Mouse (Mus musculus): ENCODE measurements at regions not wholly inside any gene's neighbourhood (a gene's known extent, or its start where the extent isn't known, plus 50 kb on each side); places are given as distances from the start of the nearest gene placed in this dataset.

GRCm38 (mm10) chr13:82318395-82318794 is 535.5 kb downstream of the Cetn3 start:
- Histone ChIP-seq H3K27ac (ENCODE audit: low read length) (no peak overlapping the region), H3K27me3 (ENCODE audit: control insufficient read depth, insufficient read depth, low read depth, low read length) (no peaks in the 10 kb centered on the region), H3K9me3 (replicated peaks; ENCODE audit: control insufficient read depth, low read length, poor library complexity, severe bottlenecking) (no peaks in the 10 kb centered on the region), H3K4me1 (ENCODE audit: control insufficient read depth, insufficient read depth, low read length) (no peaks in the 10 kb centered on the region), H3K9ac (ENCODE audit: low read depth, low read length) (no peak overlapping the region), H3K4me3 (ENCODE audit: low read depth, low read length) (no peak overlapping the region), H3K36me3 (ENCODE audit: control insufficient read depth, insufficient read depth, low read length) (no peaks in the 10 kb centered on the region), H3K4me2 (ENCODE audit: low read length) (no peak overlapping the region)
- ATAC-seq: no peak
- WGBS: 82% methylated on average over 3 of the region's 3 CpGs

GRCm38 (mm10) chr13:82354355-82354754 is 571.5 kb downstream of the Cetn3 start:
- WGBS: 85% methylated on average over 2 of the region's 2 CpGs
- H3K27me3 ChIP-seq (ENCODE audit: control insufficient read depth, insufficient read depth, low read depth, low read length): no peaks in the 10 kb centered on the region
- H3K27ac ChIP-seq (ENCODE audit: low read length): no peak overlapping the region
- H3K4me2 ChIP-seq (ENCODE audit: low read length): no peak overlapping the region
- H3K9ac ChIP-seq (ENCODE audit: low read depth, low read length): no peak overlapping the region
- H3K9me3 ChIP-seq (replicated peaks; ENCODE audit: control insufficient read depth, low read length, poor library complexity, severe bottlenecking): no peaks in the 10 kb centered on the region
- ATAC-seq: no peak
- no peaks in the 10 kb centered on the region for H3K4me1 ChIP-seq (ENCODE audit: control insufficient read depth, insufficient read depth, low read length)
- no peaks in the 10 kb centered on the region for H3K36me3 ChIP-seq (ENCODE audit: control insufficient read depth, insufficient read depth, low read length)
- H3K4me3 ChIP-seq (ENCODE audit: low read depth, low read length): no peak overlapping the region

- H3K4me3 ChIP-seq (ENCODE audit: low read depth, low read length): no peak overlapping the region
- no peaks in the 10 kb centered on the region for H3K9me3 ChIP-seq (replicated peaks; ENCODE audit: control insufficient read depth, low read length, poor library complexity, severe bottlenecking)
- no peak overlapping the region for H3K4me2 ChIP-seq (ENCODE audit: low read length)
- no peak overlapping the region for H3K9ac ChIP-seq (ENCODE audit: low read depth, low read length)
- ATAC-seq: no peak
- H3K36me3 ChIP-seq (ENCODE audit: control insufficient read depth, insufficient read depth, low read length): no peaks in the 10 kb centered on the region
- H3K4me1 ChIP-seq (ENCODE audit: control insufficient read depth, insufficient read depth, low read length): no peaks in the 10 kb centered on the region
- no peak overlapping the region for H3K27ac ChIP-seq (ENCODE audit: low read length)
- H3K27me3 ChIP-seq (ENCODE audit: control insufficient read depth, insufficient read depth, low read depth, low read length): no peaks in the 10 kb centered on the region
These were observed 572.4 kb downstream of the Cetn3 start for GRCm38 (mm10) chr13:82355296-82355695.

GRCm38 (mm10) chr13:82359442-82359841 is 576.6 kb downstream of the Cetn3 start:
- no peaks in the 10 kb centered on the region for H3K9me3 ChIP-seq (replicated peaks; ENCODE audit: control insufficient read depth, low read length, poor library complexity, severe bottlenecking)
- H3K4me1 ChIP-seq (ENCODE audit: control insufficient read depth, insufficient read depth, low read length): no peaks in the 10 kb centered on the region
- H3K27me3 ChIP-seq (ENCODE audit: control insufficient read depth, insufficient read depth, low read depth, low read length): no peaks in the 10 kb centered on the region
- ATAC-seq: no peak
- no peak overlapping the region for H3K4me3 ChIP-seq (ENCODE audit: low read depth, low read length)
- H3K9ac ChIP-seq (ENCODE audit: low read depth, low read length): no peak overlapping the region
- no peaks in the 10 kb centered on the region for H3K36me3 ChIP-seq (ENCODE audit: control insufficient read depth, insufficient read depth, low read length)
- 82% methylated on average over 1 of the region's 1 CpGs for WGBS
- H3K27ac ChIP-seq (ENCODE audit: low read length): no peak overlapping the region
- H3K4me2 ChIP-seq (ENCODE audit: low read length): no peak overlapping the region

GRCm38 (mm10) chr13:82360711-82361110 is 577.8 kb downstream of the Cetn3 start:
- Histone ChIP-seq H3K27me3 (ENCODE audit: control insufficient read depth, insufficient read depth, low read depth, low read length) (no peaks in the 10 kb centered on the region), H3K4me1 (ENCODE audit: control insufficient read depth, insufficient read depth, low read length) (no peaks in the 10 kb centered on the region), H3K27ac (ENCODE audit: low read length) (no peak overlapping the region), H3K36me3 (ENCODE audit: control insufficient read depth, insufficient read depth, low read length) (no peaks in the 10 kb centered on the region), H3K9me3 (replicated peaks; ENCODE audit: control insufficient read depth, low read length, poor library complexity, severe bottlenecking) (no peaks in the 10 kb centered on the region), H3K4me2 (ENCODE audit: low read length) (no peak overlapping the region), H3K4me3 (ENCODE audit: low read depth, low read length) (no peak overlapping the region), H3K9ac (ENCODE audit: low read depth, low read length) (no peak overlapping the region)
- 16% methylated on average over 1 of the region's 1 CpGs for WGBS
- ATAC-seq: no peak

- Histone ChIP-seq H3K27ac (ENCODE audit: low read length) (no peak overlapping the region), H3K9me3 (replicated peaks; ENCODE audit: control insufficient read depth, low read length, poor library complexity, severe bottlenecking) (no peaks in the 10 kb centered on the region), H3K4me3 (ENCODE audit: low read depth, low read length) (no peak overlapping the region), H3K27me3 (ENCODE audit: control insufficient read depth, insufficient read depth, low read depth, low read length) (no peaks in the 10 kb centered on the region), H3K36me3 (ENCODE audit: control insufficient read depth, insufficient read depth, low read length) (no peaks in the 10 kb centered on the region), H3K4me1 (ENCODE audit: control insufficient read depth, insufficient read depth, low read length) (no peaks in the 10 kb centered on the region), H3K4me2 (ENCODE audit: low read length) (no peak overlapping the region), H3K9ac (ENCODE audit: low read depth, low read length) (no peak overlapping the region)
- 84% methylated on average over 4 of the region's 4 CpGs for WGBS
- no peak for ATAC-seq
These were observed 578.5 kb downstream of the Cetn3 start for GRCm38 (mm10) chr13:82361379-82361778.

- H3K4me2 ChIP-seq (ENCODE audit: low read length): no peak overlapping the region
- H3K4me3 ChIP-seq (ENCODE audit: low read depth, low read length): no peak overlapping the region
- no peak overlapping the region for H3K9ac ChIP-seq (ENCODE audit: low read depth, low read length)
- H3K36me3 ChIP-seq (ENCODE audit: control insufficient read depth, insufficient read depth, low read length): no peaks in the 10 kb centered on the region
- H3K9me3 ChIP-seq (replicated peaks; ENCODE audit: control insufficient read depth, low read length, poor library complexity, severe bottlenecking): no peaks in the 10 kb centered on the region
- no peaks in the 10 kb centered on the region for H3K27me3 ChIP-seq (ENCODE audit: control insufficient read depth, insufficient read depth, low read depth, low read length)
- H3K4me1 ChIP-seq (ENCODE audit: control insufficient read depth, insufficient read depth, low read length): no peaks in the 10 kb centered on the region
- no peak overlapping the region for H3K27ac ChIP-seq (ENCODE audit: low read length)
- ATAC-seq: no peak
These were observed 583.9 kb downstream of the Cetn3 start for GRCm38 (mm10) chr13:82366768-82367167.

GRCm38 (mm10) chr13:82371579-82371978 is 588.7 kb downstream of the Cetn3 start:
- Histone ChIP-seq H3K27ac (ENCODE audit: low read length) (no peak overlapping the region), H3K4me2 (ENCODE audit: low read length) (no peak overlapping the region), H3K36me3 (ENCODE audit: control insufficient read depth, insufficient read depth, low read length) (no peaks in the 10 kb centered on the region), H3K4me1 (ENCODE audit: control insufficient read depth, insufficient read depth, low read length) (no peaks in the 10 kb centered on the region), H3K9ac (ENCODE audit: low read depth, low read length) (no peak overlapping the region), H3K27me3 (ENCODE audit: control insufficient read depth, insufficient read depth, low read depth, low read length) (no peaks in the 10 kb centered on the region), H3K9me3 (replicated peaks; ENCODE audit: control insufficient read depth, low read length, poor library complexity, severe bottlenecking) (no peaks in the 10 kb centered on the region), H3K4me3 (ENCODE audit: low read depth, low read length) (no peak overlapping the region)
- ATAC-seq: no peak
- WGBS: 94% methylated on average over 2 of the region's 2 CpGs

- ATAC-seq: peak; percentile 25; the same call in 1 of the 2 replicates
- 36% methylated on average over 4 of the region's 4 CpGs for WGBS
- Histone ChIP-seq H3K4me2 (ENCODE audit: low read length) (no peak overlapping the region), H3K9ac (ENCODE audit: low read depth, low read length) (no peak overlapping the region), H3K36me3 (ENCODE audit: control insufficient read depth, insufficient read depth, low read length) (no peaks in the 10 kb centered on the region), H3K27me3 (ENCODE audit: control insufficient read depth, insufficient read depth, low read depth, low read length) (no peaks in the 10 kb centered on the region), H3K27ac (ENCODE audit: low read length) (no peak overlapping the region), H3K4me3 (ENCODE audit: low read depth, low read length) (no peak overlapping the region), H3K9me3 (replicated peaks; ENCODE audit: control insufficient read depth, low read length, poor library complexity, severe bottlenecking) (no peaks in the 10 kb centered on the region), H3K4me1 (ENCODE audit: control insufficient read depth, insufficient read depth, low read length) (no peaks in the 10 kb centered on the region)
These were observed 589.7 kb downstream of the Cetn3 start for GRCm38 (mm10) chr13:82372612-82373011.

GRCm38 (mm10) chr13:82392908-82393307 is 610.0 kb downstream of the Cetn3 start:
- no peaks in the 10 kb centered on the region for H3K27me3 ChIP-seq (ENCODE audit: control insufficient read depth, insufficient read depth, low read depth, low read length)
- H3K9me3 ChIP-seq (replicated peaks; ENCODE audit: control insufficient read depth, low read length, poor library complexity, severe bottlenecking): no peaks in the 10 kb centered on the region
- H3K9ac ChIP-seq (ENCODE audit: low read depth, low read length): no peak overlapping the region
- no peaks in the 10 kb centered on the region for H3K36me3 ChIP-seq (ENCODE audit: control insufficient read depth, insufficient read depth, low read length)
- H3K4me3 ChIP-seq (ENCODE audit: low read depth, low read length): no peak overlapping the region
- no peaks in the 10 kb centered on the region for H3K4me1 ChIP-seq (ENCODE audit: control insufficient read depth, insufficient read depth, low read length)
- ATAC-seq: no peak
- no peak overlapping the region for H3K4me2 ChIP-seq (ENCODE audit: low read length)
- H3K27ac ChIP-seq (ENCODE audit: low read length): no peak overlapping the region

Data from midbrain, embryonic 16.5 days (tissue).